8 mouse cellular contexts compared by ENCODE assay signal in genomic region chr7:4922931-4923565, GRCm38 (mm10). TPM values are rescaled to one million over a fixed set of nuclear protein-coding genes. Genes with fewer than 3 reads are reported as not detected.
DNase-seq lines count a peak whose midpoint lies in the region; ATAC-seq lines count a peak whose summit lies in the region.

No protein-coding gene starts in this region.

- WGBS in embryonic facial prominence, embryonic 14.5 days: 2% methylated on average over 14 of the region's 14 CpGs
- WGBS in hindbrain, embryonic 14.5 days: 1% methylated on average over 14 of the region's 14 CpGs
- 0% methylated on average over 14 of the region's 14 CpGs for WGBS in midbrain, embryonic 16.5 days

- no peaks in the 10 kb centered on the region for H3K9me3 ChIP-seq in embryonic facial prominence, embryonic 14.5 days (ENCODE audit: control insufficient read depth, low read length)
- no peaks in the 10 kb centered on the region for H3K9me3 ChIP-seq in hindbrain, embryonic 14.5 days (ENCODE audit: control insufficient read depth, low read length)
- no peaks in the 10 kb centered on the region for H3K9me3 ChIP-seq in midbrain, embryonic 16.5 days (replicated peaks; ENCODE audit: control insufficient read depth, low read length, poor library complexity, severe bottlenecking)

- peak overlapping the region; percentile 36 for H3K4me3 ChIP-seq in embryonic facial prominence, embryonic 14.5 days (ENCODE audit: low read depth, low read length)
- peak overlapping the region; percentile 35 for H3K4me3 ChIP-seq in hindbrain, embryonic 14.5 days (replicated peaks; ENCODE audit: low read length)
- H3K4me3 ChIP-seq in midbrain, embryonic 16.5 days (ENCODE audit: low read depth, low read length): peak overlapping the region; percentile 41

- peak; percentile 31 for ATAC-seq in embryonic facial prominence, embryonic 14.5 days (ENCODE audit: low read depth)
- peak; percentile 47 for ATAC-seq in hindbrain, embryonic 14.5 days (ENCODE audit: low FRiP score)
- ATAC-seq in midbrain, embryonic 16.5 days: peak; percentile 67
- ATAC-seq in megakaryocyte-erythroid progenitor cell, adult 5-6 weeks (replicated peaks; ENCODE audit: low FRiP score, low TSS enrichment, poor library complexity, severe bottlenecking): no peak

- H3K27ac ChIP-seq in embryonic facial prominence, embryonic 14.5 days (replicated peaks; ENCODE audit: low read depth, low read length): peak overlapping the region; percentile 90
- peak overlapping the region; percentile 98 for H3K27ac ChIP-seq in hindbrain, embryonic 14.5 days
- H3K27ac ChIP-seq in midbrain, embryonic 16.5 days (ENCODE audit: low read length): peak overlapping the region; percentile 99

- no peaks in the 10 kb centered on the region for H3K27me3 ChIP-seq in embryonic facial prominence, embryonic 14.5 days (replicated peaks; ENCODE audit: control insufficient read depth, insufficient read depth, low read length)
- H3K27me3 ChIP-seq in hindbrain, embryonic 14.5 days (ENCODE audit: control insufficient read depth, insufficient read depth, low read length): no peaks in the 10 kb centered on the region
- H3K27me3 ChIP-seq in midbrain, embryonic 16.5 days (ENCODE audit: control insufficient read depth, insufficient read depth, low read depth, low read length): no peaks in the 10 kb centered on the region

- H3K4me2 ChIP-seq in embryonic facial prominence, embryonic 14.5 days (ENCODE audit: low read depth, low read length): peak overlapping the region; percentile 77
- H3K4me2 ChIP-seq in hindbrain, embryonic 14.5 days (replicated peaks): peak overlapping the region; percentile 82
- H3K4me2 ChIP-seq in midbrain, embryonic 16.5 days (ENCODE audit: low read length): peak overlapping the region; percentile 92

- DNase-seq in CD4-positive helper T cell, adult 2 months (ENCODE audit: low read depth, low spot score): peak; percentile 28
- peak; percentile 73 for DNase-seq in Muller cell, postnatal 12 days (ENCODE audit: inconsistent ontology term)
- peak; percentile 89 for DNase-seq in embryonic facial prominence, embryonic 14.5 days (ENCODE audit: low spot score)
- DNase-seq in hindbrain, embryonic 14.5 days (ENCODE audit: low spot score): peak; percentile 87
- DNase-seq in left cerebral cortex, adult 8-10 months (ENCODE audit: low spot score in 2 of 2): peak; percentile 69 to 78
- DNase-seq in testis, postnatal 14 days (ENCODE audit: low spot score): peak; percentile 81

- H3K4me1 ChIP-seq in embryonic facial prominence, embryonic 14.5 days (ENCODE audit: control insufficient read depth, insufficient read depth, low read length): peaks cover 40% of the 10 kb centered on the region
- H3K4me1 ChIP-seq in hindbrain, embryonic 14.5 days (replicated peaks; ENCODE audit: control insufficient read depth, insufficient read depth, low read length): peaks cover 38% of the 10 kb centered on the region
- peaks cover 38% of the 10 kb centered on the region for H3K4me1 ChIP-seq in midbrain, embryonic 16.5 days (ENCODE audit: control insufficient read depth, insufficient read depth, low read length)

- H3K36me3 ChIP-seq in embryonic facial prominence, embryonic 14.5 days (ENCODE audit: control insufficient read depth, insufficient read depth, low read length): peaks cover 31% of the 10 kb centered on the region
- peaks cover 32% of the 10 kb centered on the region for H3K36me3 ChIP-seq in hindbrain, embryonic 14.5 days (replicated peaks; ENCODE audit: control insufficient read depth, insufficient read depth)
- peaks cover 14% of the 10 kb centered on the region for H3K36me3 ChIP-seq in midbrain, embryonic 16.5 days (ENCODE audit: control insufficient read depth, insufficient read depth, low read length)

- peak overlapping the region; percentile 62 for H3K9ac ChIP-seq in embryonic facial prominence, embryonic 14.5 days (ENCODE audit: low read depth, low read length)
- H3K9ac ChIP-seq in hindbrain, embryonic 14.5 days: peak overlapping the region; percentile 66
- peak overlapping the region; percentile 85 for H3K9ac ChIP-seq in midbrain, embryonic 16.5 days (ENCODE audit: low read depth, low read length)

RNA-seq across cellular contexts. Expression of gene Nat14, which starts 1.2 kb away (rescaled TPM):
- polyA plus RNA-seq in embryonic facial prominence, embryonic 14.5 days (2014; fragmentation: Nextera tagmentation; extraction: Ambion mirVana): 1.9 and 2.6 TPM in 2 replicates
- 23.3 and 23.6 TPM in 2 replicates for polyA plus RNA-seq in hindbrain, embryonic 14.5 days (2014; fragmentation: Nextera tagmentation; extraction: Ambion mirVana)
- total RNA-seq in left cerebral cortex, adult 8-10 months (2022): 100 to 1,000 TPM in 1 of 4 experiments, 10 to 100 TPM in 3; 94.7 to 100 (median 95.8) TPM
- 48.2 and 49.4 TPM in 2 replicates for polyA plus RNA-seq in midbrain, embryonic 16.5 days (2015; fragmentation: Nextera tagmentation; extraction: Ambion mirVana)
- 6.6 TPM in 1 of 2 replicates, not detected in the other for total RNA-seq in megakaryocyte-erythroid progenitor cell, adult 5-6 weeks (2014; fragmentation: Nextera tagmentation)
- total RNA-seq in megakaryocyte-erythroid progenitor cell, adult 5-6 weeks (2017): 0.23 and 1.9 TPM in 2 replicates

RNA-seq across cellular contexts. Expression of gene Ssc5d, which starts 2.5 kb away (rescaled TPM):
- polyA plus RNA-seq in embryonic facial prominence, embryonic 14.5 days (2014; fragmentation: Nextera tagmentation; extraction: Ambion mirVana): 8.1 and 8.7 TPM in 2 replicates
- polyA plus RNA-seq in hindbrain, embryonic 14.5 days (2014; fragmentation: Nextera tagmentation; extraction: Ambion mirVana): 0.74 and 0.82 TPM in 2 replicates
- 1 to 10 TPM; 2.1 to 3.5 (median 2.6) TPM for total RNA-seq in left cerebral cortex, adult 8-10 months (2022)
- polyA plus RNA-seq in midbrain, embryonic 16.5 days (2015; fragmentation: Nextera tagmentation; extraction: Ambion mirVana): 0.72 and 0.85 TPM in 2 replicates
- total RNA-seq in megakaryocyte-erythroid progenitor cell, adult 5-6 weeks (2014; fragmentation: Nextera tagmentation): not detected in 2 replicates
- not detected in 2 replicates for total RNA-seq in megakaryocyte-erythroid progenitor cell, adult 5-6 weeks (2017)

RNA-seq across cellular contexts. Expression of gene Zfp628, which starts 8.0 kb away (rescaled TPM):
- polyA plus RNA-seq in embryonic facial prominence, embryonic 14.5 days (2014; fragmentation: Nextera tagmentation; extraction: Ambion mirVana): 3.7 and 4.0 TPM in 2 replicates
- polyA plus RNA-seq in hindbrain, embryonic 14.5 days (2014; fragmentation: Nextera tagmentation; extraction: Ambion mirVana): 3.6 and 4.2 TPM in 2 replicates
- 10 to 100 TPM; 14.7 to 16.8 (median 15.5) TPM for total RNA-seq in left cerebral cortex, adult 8-10 months (2022)
- 3.1 and 3.6 TPM in 2 replicates for polyA plus RNA-seq in midbrain, embryonic 16.5 days (2015; fragmentation: Nextera tagmentation; extraction: Ambion mirVana)
- 8.2 and 11.6 TPM in 2 replicates for total RNA-seq in megakaryocyte-erythroid progenitor cell, adult 5-6 weeks (2014; fragmentation: Nextera tagmentation)
- total RNA-seq in megakaryocyte-erythroid progenitor cell, adult 5-6 weeks (2017): 1.1 and 1.2 TPM in 2 replicates

RNA-seq across cellular contexts. Expression of gene Gm36210, which starts 16.7 kb away (rescaled TPM):
- polyA plus RNA-seq in embryonic facial prominence, embryonic 14.5 days (2014; fragmentation: Nextera tagmentation; extraction: Ambion mirVana): 0.35 TPM in 1 of 2 replicates, not detected in the other
- polyA plus RNA-seq in hindbrain, embryonic 14.5 days (2014; fragmentation: Nextera tagmentation; extraction: Ambion mirVana): 0.25 and 0.43 TPM in 2 replicates
- under 1 TPM in 3 of 4 experiments, not detected in 1; 0.48 to 0.65 (median 0.51) TPM for total RNA-seq in left cerebral cortex, adult 8-10 months (2022)
- 0.32 and 0.38 TPM in 2 replicates for polyA plus RNA-seq in midbrain, embryonic 16.5 days (2015; fragmentation: Nextera tagmentation; extraction: Ambion mirVana)
- total RNA-seq in megakaryocyte-erythroid progenitor cell, adult 5-6 weeks (2014; fragmentation: Nextera tagmentation): not detected in 2 replicates
- total RNA-seq in megakaryocyte-erythroid progenitor cell, adult 5-6 weeks (2017): not detected in 2 replicates

RNA-seq across cellular contexts. Expression of gene Sbk2, which starts 41.2 kb away (rescaled TPM):
- 0.64 and 0.92 TPM in 2 replicates for polyA plus RNA-seq in embryonic facial prominence, embryonic 14.5 days (2014; fragmentation: Nextera tagmentation; extraction: Ambion mirVana)
- 0.21 TPM in 1 of 2 replicates, not detected in the other for polyA plus RNA-seq in hindbrain, embryonic 14.5 days (2014; fragmentation: Nextera tagmentation; extraction: Ambion mirVana)
- total RNA-seq in left cerebral cortex, adult 8-10 months (2022): under 1 TPM; 0.16 to 0.68 (median 0.26) TPM
- 0.18 TPM in 1 of 2 replicates, not detected in the other for polyA plus RNA-seq in midbrain, embryonic 16.5 days (2015; fragmentation: Nextera tagmentation; extraction: Ambion mirVana)
- total RNA-seq in megakaryocyte-erythroid progenitor cell, adult 5-6 weeks (2014; fragmentation: Nextera tagmentation): 0.69 TPM in 1 of 2 replicates, not detected in the other
- total RNA-seq in megakaryocyte-erythroid progenitor cell, adult 5-6 weeks (2017): not detected in 2 replicates

Comparison
In these comparisons a context has a peak if more than half of its experiments do, and no peak if none do; other contexts are left out.
1. DNase-seq: peak in every context shown above with its lines; median percentile 89 in embryonic facial prominence, embryonic 14.5 days; 87 in hindbrain, embryonic 14.5 days; 81 in testis, postnatal 14 days; 74 in left cerebral cortex, adult 8-10 months; 73 in Muller cell, postnatal 12 days; 28 in CD4-positive helper T cell, adult 2 months.